ENCODE assay signal across 8 mouse cellular contexts in genomic region chr16:18393595-18393994, GRCm38 (mm10). TPM values are rescaled to one million over a fixed set of nuclear protein-coding genes. Genes with fewer than 3 reads are reported as not detected.
DNase-seq lines count a peak whose midpoint lies in the region; ATAC-seq and TF ChIP-seq lines count a peak whose summit lies in the region.

No protein-coding gene starts in this region.

- peak overlapping the region; percentile 71 for H3K4me3 ChIP-seq in heart, embryonic 10.5 days
- H3K4me3 ChIP-seq in cortical plate, adult 2 months (ENCODE audit: insufficient read depth, low read length), result peak overlapping the region; percentile 45; the same call in 1 of the 2 replicates
- peak overlapping the region; percentile 86 for H3K4me3 ChIP-seq in hindbrain, embryonic 10.5 days
- peak overlapping the region; percentile 73 for H3K4me3 ChIP-seq in liver, postnatal 0 days (ENCODE audit: low read depth, low read length)

- WGBS in heart, embryonic 10.5 days, result 59% methylated on average over 5 of the region's 5 CpGs
- 50% methylated on average over 5 of the region's 5 CpGs for WGBS in hindbrain, embryonic 10.5 days
- WGBS in liver, postnatal 0 days (ENCODE audit: insufficient replicate concordance), result 40% methylated on average over 5 of the region's 5 CpGs

- TF ChIP-seq POLR2A in cortical plate, adult 2 months (IDR thresholded peaks at IDR 0.05; ENCODE audit: extremely low read depth, insufficient read depth, low read length), result no peak

- H3K27me3 ChIP-seq in heart, embryonic 10.5 days (ENCODE audit: insufficient read depth, poor library complexity, severe bottlenecking), result 0 out of 2 replicates have a peak, but pooled peaks cover 10% of the 10 kb centered on the region
- no peaks in the 10 kb centered on the region for H3K27me3 ChIP-seq in hindbrain, embryonic 10.5 days (ENCODE audit: insufficient read depth, poor library complexity, severe bottlenecking)
- no peaks in the 10 kb centered on the region for H3K27me3 ChIP-seq in liver, postnatal 0 days (ENCODE audit: insufficient read depth, low read length)

- DNase-seq in heart, embryonic 10.5 days (ENCODE audit: low spot score), result no peak
- no peak for DNase-seq in heart, adult 8-10 months (ENCODE audit: low spot score)
- no peak for DNase-seq in hindbrain, embryonic 10.5 days (ENCODE audit: low spot score)
- no peak for DNase-seq in liver, postnatal 0 days
- DNase-seq in right cerebral cortex, postnatal 25 days, result no peak
- DNase-seq in left cerebral cortex, postnatal 25 days (ENCODE audit: low spot score in 2 of 2), result no peak
- no peak for DNase-seq in yolk sac, embryonic 10.5 days (ENCODE audit: low spot score)

- no peak for TF ChIP-seq CTCF in cortical plate, adult 2 months (IDR thresholded peaks at IDR 0.05; ENCODE audit: extremely low read depth, insufficient read depth, low read length)
- TF ChIP-seq CTCF in liver, postnatal 0 days (IDR thresholded peaks at IDR 0.05; ENCODE audit: low read depth), result no peak

- H3K36me3 ChIP-seq in heart, embryonic 10.5 days, result peaks cover 19% of the 10 kb centered on the region
- H3K36me3 ChIP-seq in hindbrain, embryonic 10.5 days, result peaks cover 28% of the 10 kb centered on the region
- H3K36me3 ChIP-seq in liver, postnatal 0 days (replicated peaks; ENCODE audit: insufficient read depth, low read length), result peaks cover 14% of the 10 kb centered on the region

- peak overlapping the region; percentile 78 for H3K9ac ChIP-seq in liver, postnatal 0 days (replicated peaks)

- no peak for TF ChIP-seq EP300 in liver, postnatal 0 days (IDR thresholded peaks at IDR 0.05; ENCODE audit: low read depth)

- intact Hi-C loops in left cerebral cortex, postnatal 25 days (cut with DNase I), result no loop called here

- no peak for ATAC-seq in liver, postnatal 0 days

- H3K9me3 ChIP-seq in heart, embryonic 10.5 days, result no peaks in the 10 kb centered on the region
- no peaks in the 10 kb centered on the region for H3K9me3 ChIP-seq in hindbrain, embryonic 10.5 days
- no peaks in the 10 kb centered on the region for H3K9me3 ChIP-seq in liver, postnatal 0 days (ENCODE audit: low read length)

- peak overlapping the region; percentile 92 for H3K27ac ChIP-seq in heart, embryonic 10.5 days
- no peak overlapping the region for H3K27ac ChIP-seq in cortical plate, adult 2 months (ENCODE audit: insufficient read depth, low read length)
- peak overlapping the region; percentile 99 for H3K27ac ChIP-seq in hindbrain, embryonic 10.5 days
- 0 out of 2 replicates have a peak overlapping the region, but pooled peaks have one; percentile 31 for H3K27ac ChIP-seq in liver, postnatal 0 days (ENCODE audit: low read depth)

- peak overlapping the region; percentile 99 for H3K4me2 ChIP-seq in liver, postnatal 0 days (ENCODE audit: low read depth, low read length)

- peaks cover 63% of the 10 kb centered on the region for H3K4me1 ChIP-seq in heart, embryonic 10.5 days
- peaks cover 4% of the 10 kb centered on the region; the same call in 1 of the 2 replicates for H3K4me1 ChIP-seq in cortical plate, adult 2 months (ENCODE audit: control insufficient read depth, insufficient read depth, low read length)
- H3K4me1 ChIP-seq in hindbrain, embryonic 10.5 days (replicated peaks), result peaks cover 95% of the 10 kb centered on the region
- H3K4me1 ChIP-seq in liver, postnatal 0 days (ENCODE audit: insufficient read depth), result peaks cover 44% of the 10 kb centered on the region

RNA-seq across cellular contexts. Expression of gene Txnrd2, which starts 32.6 kb away (rescaled TPM):
- polyA plus RNA-seq in heart, embryonic 10.5 days (2016; fragmentation: Nextera tagmentation; extraction: Ambion mirVana), result 40.1 and 47.7 TPM in 2 replicates
- 10 to 100 TPM; 37.0 to 49.9 (median 42.1) TPM for total RNA-seq in heart, adult 8-10 months (2022)
- 22.4 and 29.5 TPM in 2 replicates for polyA plus RNA-seq in cortical plate, adult 2 months (2012; rRNA removed)
- 30.5 and 34.7 TPM in 2 replicates for polyA plus RNA-seq in hindbrain, embryonic 10.5 days (2016; fragmentation: Nextera tagmentation; extraction: Ambion mirVana)
- polyA plus RNA-seq in liver, postnatal 0 days (2015; fragmentation: Nextera tagmentation; extraction: Ambion mirVana), result 51.2 and 53.3 TPM in 2 replicates
- 10 to 100 TPM; 24.6 to 25.3 TPM for total RNA-seq in left cerebral cortex, postnatal 25 days (2021)

RNA-seq across cellular contexts. Expression of gene Comt, which starts 33.1 kb away (rescaled TPM):
- polyA plus RNA-seq in heart, embryonic 10.5 days (2016; fragmentation: Nextera tagmentation; extraction: Ambion mirVana), result 83.5 and 102 TPM in 2 replicates
- total RNA-seq in heart, adult 8-10 months (2022), result 100 to 1,000 TPM; 146 to 174 (median 157) TPM
- 150 and 155 TPM in 2 replicates for polyA plus RNA-seq in cortical plate, adult 2 months (2012; rRNA removed)
- 62.5 and 67.9 TPM in 2 replicates for polyA plus RNA-seq in hindbrain, embryonic 10.5 days (2016; fragmentation: Nextera tagmentation; extraction: Ambion mirVana)
- 100 and 125 TPM in 2 replicates for polyA plus RNA-seq in liver, postnatal 0 days (2015; fragmentation: Nextera tagmentation; extraction: Ambion mirVana)
- total RNA-seq in left cerebral cortex, postnatal 25 days (2021), result 10 to 100 TPM; 91.5 to 92.9 TPM

RNA-seq across cellular contexts. Expression of gene Arvcf, which starts 45.6 kb away (rescaled TPM):
- 25.8 and 29.7 TPM in 2 replicates for polyA plus RNA-seq in heart, embryonic 10.5 days (2016; fragmentation: Nextera tagmentation; extraction: Ambion mirVana)
- total RNA-seq in heart, adult 8-10 months (2022), result 10 to 100 TPM; 12.6 to 20.0 (median 16.2) TPM
- polyA plus RNA-seq in cortical plate, adult 2 months (2012; rRNA removed), result 30.6 and 35.9 TPM in 2 replicates
- 99.5 and 115 TPM in 2 replicates for polyA plus RNA-seq in hindbrain, embryonic 10.5 days (2016; fragmentation: Nextera tagmentation; extraction: Ambion mirVana)
- polyA plus RNA-seq in liver, postnatal 0 days (2015; fragmentation: Nextera tagmentation; extraction: Ambion mirVana), result 7.0 and 9.7 TPM in 2 replicates
- 10 to 100 TPM; 42.8 to 43.1 TPM for total RNA-seq in left cerebral cortex, postnatal 25 days (2021)

RNA-seq across cellular contexts. Expression of gene Tango2, which starts 45.7 kb away (rescaled TPM):
- polyA plus RNA-seq in heart, embryonic 10.5 days (2016; fragmentation: Nextera tagmentation; extraction: Ambion mirVana), result 51.3 and 62.1 TPM in 2 replicates
- total RNA-seq in heart, adult 8-10 months (2022), result 100 to 1,000 TPM; 184 to 210 (median 190) TPM
- 231 and 235 TPM in 2 replicates for polyA plus RNA-seq in cortical plate, adult 2 months (2012; rRNA removed)
- 45.5 and 52.8 TPM in 2 replicates for polyA plus RNA-seq in hindbrain, embryonic 10.5 days (2016; fragmentation: Nextera tagmentation; extraction: Ambion mirVana)
- polyA plus RNA-seq in liver, postnatal 0 days (2015; fragmentation: Nextera tagmentation; extraction: Ambion mirVana), result 54.1 and 61.1 TPM in 2 replicates
- total RNA-seq in left cerebral cortex, postnatal 25 days (2021), result 100 to 1,000 TPM; 145 to 159 TPM
